Mouse (Mus musculus) C3H10T1/2 (cell line): ENCODE measurements around the gene Itga4. TPM values are rescaled to one million over a fixed set of nuclear protein-coding genes. Genes with fewer than 3 reads are reported as not detected.

Experiments
- polyA plus RNA-seq, 2 experiments: library from polyadenylated mRNA; unstranded; fragments of >200 nt; fragmentation: generic; extraction: Trizol; gene quantifications; one replicate each; pipeline ENCODE4 v1.2.1; 2012; ENCODE audit warnings: missing spikeins in 2 of 2

The Itga4 gene
- not detected for polyA plus RNA-seq

DNA sequence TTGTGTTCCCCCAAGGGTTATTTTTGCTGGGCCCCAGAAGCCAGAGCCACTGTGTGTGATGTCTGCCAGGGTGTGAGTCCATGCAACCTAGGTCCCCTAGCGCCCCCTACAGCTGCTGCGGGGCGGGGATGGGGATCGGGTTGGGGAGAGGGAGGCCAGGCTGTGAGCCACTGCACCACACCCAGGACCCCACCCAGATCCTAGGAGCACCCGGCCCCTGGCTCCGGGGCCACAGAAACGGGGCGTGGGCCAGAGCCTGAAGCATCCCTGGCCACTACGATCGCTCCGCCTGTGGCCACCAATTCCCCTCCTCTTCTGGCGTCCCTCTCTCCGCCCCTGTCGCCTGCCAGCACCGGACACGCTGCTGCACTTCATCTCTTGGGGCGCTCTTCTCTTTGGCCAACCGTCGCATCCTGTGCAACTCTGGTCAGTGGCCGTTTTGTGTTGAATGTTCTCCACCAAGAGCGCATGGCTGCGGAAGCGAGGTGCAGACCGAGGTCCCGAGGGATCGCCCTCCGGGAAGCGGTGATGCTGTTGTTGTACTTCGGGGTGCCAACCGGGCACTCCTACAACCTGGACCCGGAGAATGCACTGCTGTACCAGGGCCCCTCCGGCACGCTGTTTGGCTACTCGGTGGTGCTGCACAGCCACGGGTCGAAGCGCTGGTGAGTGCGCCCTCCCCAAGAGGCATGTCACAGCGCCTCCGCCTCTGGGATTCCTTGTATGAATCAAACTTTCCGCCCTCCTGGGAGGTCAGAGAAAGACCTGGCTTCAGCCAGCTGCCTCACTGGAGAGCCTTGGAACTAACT lies at the start of gene Itga4:
TSS of gene Itga4 (plus strand) at position 235 of the 809 bp plus-strand sequence.

Other genes starting within 250 kb of the Itga4 start
- gene Neurod1, start 201.3 kb downstream of the Itga4 start, polyA plus RNA-seq = not detected
- gene Cerkl, start 201.4 kb downstream of the Itga4 start, polyA plus RNA-seq = under 1 TPM in 1 of 2 experiments, not detected in 1; 0.09 TPM